ENCODE assay signal across 17 mouse cellular contexts in the genomic region with DNA sequence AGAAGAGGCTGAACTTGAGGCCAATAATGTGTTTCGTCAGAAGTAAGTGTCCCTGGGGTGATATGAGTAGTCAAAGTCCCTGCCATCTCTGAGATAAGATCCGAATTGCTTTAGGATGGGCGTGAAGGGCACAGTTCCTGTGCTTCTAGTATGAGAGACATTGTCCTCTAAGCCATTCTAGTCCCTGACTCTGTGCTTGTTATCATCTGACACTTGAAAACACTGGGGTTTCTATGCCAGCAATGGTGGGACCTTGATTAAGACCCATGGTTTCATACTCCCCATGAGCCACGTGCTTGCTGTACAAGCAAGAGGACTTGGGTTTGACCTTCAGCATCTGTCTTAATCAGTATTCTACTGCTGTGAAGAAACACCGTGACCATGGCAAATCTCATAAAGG. TPM values are rescaled to one million over a fixed set of nuclear protein-coding genes. Genes with fewer than 3 reads are reported as not detected.
"Had no signal": no experiment of that assay in that cellular context is flagged by ENCODE, and none has a peak within 500 bp of the region (broad histone marks: within the 10 kb centered on the region; RNA-seq: fewer than 3 reads in every experiment).

No protein-coding gene starts in this region.

- H3K4me2 ChIP-seq: limb, embryonic 12.5 days; lung, embryonic 15.5 days; midbrain, embryonic 13.5 days; neural tube, embryonic 15.5 days had no signal

- H3K4me3 ChIP-seq: limb, embryonic 12.5 days; lung, embryonic 15.5 days; megakaryocyte, embryonic 14.5 days; midbrain, embryonic 13.5 days; myocyte; neural tube, embryonic 15.5 days had no signal

- H3K4me1 ChIP-seq: limb, embryonic 12.5 days; midbrain, embryonic 13.5 days; neural tube, embryonic 15.5 days had no signal

- DNase-seq: kidney, adult 11 months; kidney, adult 9 months; kidney, postnatal 36 days; lung, postnatal 14 days; right cerebral cortex, adult 18-20 months; right cerebral cortex, postnatal 25 days; spleen, adult 18-20 months; thymus, adult 18-20 months; thymus, postnatal 14 days had no signal

- H3K9ac ChIP-seq: limb, embryonic 12.5 days; lung, embryonic 15.5 days; midbrain, embryonic 13.5 days; neural tube, embryonic 15.5 days had no signal

- H3K9me3 ChIP-seq: limb, embryonic 12.5 days; lung, embryonic 15.5 days; megakaryocyte, embryonic 14.5 days; midbrain, embryonic 13.5 days; neural tube, embryonic 15.5 days had no signal

- ATAC-seq: midbrain, embryonic 13.5 days had no signal

- H3K27me3 ChIP-seq: limb, embryonic 12.5 days; lung, embryonic 15.5 days; megakaryocyte, embryonic 14.5 days; midbrain, embryonic 13.5 days; neural tube, embryonic 15.5 days had no signal

- H3K27ac ChIP-seq: kidney, postnatal 0 days; limb, embryonic 12.5 days; lung, embryonic 15.5 days; macrophage; midbrain, embryonic 13.5 days; neural tube, embryonic 15.5 days had no signal

- H3K36me3 ChIP-seq: lung, embryonic 15.5 days had no signal

RNA-seq across cellular contexts. Expression of gene Cmpk2, which starts 8.2 kb away (rescaled TPM):
- polyA plus RNA-seq: myocyte had no signal
